Mouse (Mus musculus) stomach, embryonic 14.5 days (tissue): ENCODE results near the gene Agpat1. TPM values are rescaled to one million over a fixed set of nuclear protein-coding genes. Genes with fewer than 3 reads are reported as not detected.

Source experiments
- ATAC-seq: fragments of 200-750 bp; cut with Nextera tagmentation; 2 replicates; pipeline ENCODE4 v1.8.0; 2017; ENCODE audit warnings: low read depth, moderate TSS enrichment; ENCODE audit not compliant: insufficient number of reproducible peaks, insufficient read depth, low FRiP score
- H3K27ac ChIP-seq: fragments of 300-500 bp; sonication (generic); 2 replicates; pipeline ENCODE4 v1.5.1; 2014; ENCODE audit warnings: mild to moderate bottlenecking, low read length, moderate library complexity, mixed read lengths
- H3K27me3 ChIP-seq: fragments of 300-500 bp; sonication (generic); 2 replicates; pipeline ENCODE4 v1.6.1; 2014; ENCODE audit warnings: low read length, control low read depth, mixed read lengths; ENCODE audit not compliant: control insufficient read depth, insufficient read depth
- H3K36me3 ChIP-seq: fragments of 300-500 bp; sonication (generic); 2 replicates; pipeline ENCODE4 v1.6.1; 2014; ENCODE audit warnings: mild to moderate bottlenecking, control low read depth, low read length, moderate library complexity, mixed read lengths; ENCODE audit not compliant: control insufficient read depth, insufficient read depth
- H3K4me1 ChIP-seq: fragments of 300-500 bp; sonication (generic); 2 replicates; pipeline ENCODE4 v1.6.1; 2014; ENCODE audit warnings: low read length, control low read depth, mixed read lengths; ENCODE audit not compliant: control insufficient read depth, insufficient read depth
- H3K4me2 ChIP-seq: fragments of 300-500 bp; sonication (generic); replicated peaks from 2 replicates; pipeline ENCODE4 v1.6.1; 2014; ENCODE audit warnings: low read depth, low read length, control low read depth
- H3K4me3 ChIP-seq: fragments of 300-500 bp; sonication (generic); 2 replicates; pipeline ENCODE4 v1.5.1; 2014; ENCODE audit warnings: low read depth, low read length, control low read depth
- H3K9ac ChIP-seq: fragments of 300-500 bp; sonication (generic); replicated peaks from 2 replicates; pipeline ENCODE4 v1.6.1; 2014; ENCODE audit warnings: low read depth, mild to moderate bottlenecking, control low read depth, low read length, moderate library complexity, mixed read lengths
- H3K9me3 ChIP-seq: fragments of 300-500 bp; sonication (generic); 2 replicates; pipeline ENCODE4 v1.6.1; 2016; ENCODE audit warnings: low read depth, low read length, control low read depth; ENCODE audit not compliant: control insufficient read depth
- WGBS: fragments of 180-500 bp; shearing (Covaris S2); extraction: QIAGEN DNeasy Blood & Tissue Kit; methylation state at CpG from one replicate; pipeline ENCODE4 v1.1.7; 2014; 5-methylcytosine and 5-hydroxymethylcytosine counted together
- polyA plus RNA-seq: library from polyadenylated mRNA; unstranded; fragments of >200 nt; fragmentation: Nextera tagmentation; extraction: Ambion mirVana; gene quantifications from 2 replicates; pipeline ENCODE4 v1.2.1, GENCODE M21; 2014

The Agpat1 gene
- polyA plus RNA-seq, 1 experiment from 2014 or later, result 53.1 TPM

DNA sequence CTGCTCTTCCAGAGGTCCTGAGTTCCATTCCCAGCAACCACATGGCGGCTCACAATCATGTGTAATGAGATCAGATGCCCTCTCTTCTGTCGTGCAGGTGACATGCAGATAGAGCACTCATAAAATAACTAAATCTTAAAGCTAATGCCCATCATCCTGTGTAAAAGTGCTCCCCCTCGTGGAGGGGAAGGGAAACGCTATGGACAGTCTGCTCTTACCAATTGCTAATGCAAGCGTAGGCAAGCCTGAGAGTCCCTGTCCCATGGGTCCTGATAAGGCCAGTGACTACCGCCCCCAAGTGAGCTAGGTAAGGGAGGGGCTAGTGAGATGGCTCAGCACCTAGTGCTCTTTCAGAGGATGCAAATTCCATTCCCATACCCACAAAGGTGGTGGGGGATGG is 14.9 kb downstream of the Agpat1 start:
- Histone ChIP-seq H3K4me2 (no peak overlapping the region), H3K36me3 (peaks cover 41% of the 10 kb centered on the region), H3K9ac (no peak overlapping the region), H3K9me3 (no peaks in the 10 kb centered on the region), H3K27me3 (no peaks in the 10 kb centered on the region), H3K4me3 (no peak overlapping the region), H3K4me1 (no peaks in the 10 kb centered on the region), H3K27ac (no peak overlapping the region)
- ATAC-seq, result no peak
- whole genome bisulfite sequencing, result 21% methylated on average over 6 of the region's 6 CpGs

DNA sequence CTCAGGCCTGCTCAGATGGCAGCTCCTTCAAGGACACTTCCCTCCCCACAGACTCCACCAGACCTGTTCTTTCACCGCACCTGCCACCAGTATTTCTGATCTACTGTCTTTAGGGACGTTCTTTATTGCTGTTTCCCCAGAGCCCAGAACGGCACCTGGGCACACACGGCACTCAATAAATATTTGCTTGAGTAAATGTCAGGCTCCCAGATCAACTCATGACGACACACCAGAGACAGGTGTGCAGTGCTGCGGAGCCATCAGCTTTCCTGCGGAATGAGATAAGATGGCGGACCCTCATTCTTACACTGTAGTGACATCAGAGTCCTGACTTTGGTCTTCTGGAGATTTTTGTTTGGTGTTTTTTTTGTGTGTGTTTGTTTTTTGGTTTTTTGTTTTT is 16.9 kb downstream of the Agpat1 start:
- Histone ChIP-seq H3K9me3 (no peaks in the 10 kb centered on the region), H3K4me1 (peaks cover under 1% of the 10 kb centered on the region; the same call in 1 of the 2 replicates), H3K4me2 (no peak overlapping the region), H3K4me3 (no peak overlapping the region), H3K27ac (no peak overlapping the region), H3K36me3 (peaks cover 35% of the 10 kb centered on the region), H3K9ac (no peak overlapping the region), H3K27me3 (no peaks in the 10 kb centered on the region)
- ATAC-seq, result no peak
- WGBS, result 70% methylated on average over 8 of the region's 8 CpGs

DNA sequence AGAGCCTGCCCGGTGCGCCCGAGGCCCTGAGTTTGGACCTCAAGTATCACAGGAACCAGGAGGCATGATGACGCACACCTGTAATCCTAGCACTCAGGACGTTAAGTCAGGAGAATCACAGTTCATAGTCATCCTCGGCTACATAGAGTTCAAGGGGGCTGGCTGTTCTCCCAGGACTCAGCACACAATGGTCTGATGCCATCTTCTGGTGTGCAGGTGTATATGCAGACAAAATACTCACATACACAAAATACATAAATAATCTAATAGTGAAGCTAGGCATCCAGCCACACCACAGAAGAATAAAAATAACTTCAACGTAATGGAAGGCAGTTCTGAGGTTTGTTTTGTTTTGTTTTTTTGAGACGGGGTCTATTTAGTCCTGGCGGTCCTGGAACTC is 19.1 kb downstream of the Agpat1 start:
- Histone ChIP-seq H3K36me3 (peaks cover 21% of the 10 kb centered on the region; the same call in 1 of the 2 replicates), H3K27ac (no peak overlapping the region), H3K9ac (no peak overlapping the region), H3K4me1 (peaks cover 7% of the 10 kb centered on the region; the same call in 1 of the 2 replicates), H3K4me3 (no peak overlapping the region), H3K9me3 (no peaks in the 10 kb centered on the region), H3K4me2 (no peak overlapping the region), H3K27me3 (no peaks in the 10 kb centered on the region)
- no peak for ATAC-seq
- WGBS, result 86% methylated on average over 9 of the region's 9 CpGs

DNA sequence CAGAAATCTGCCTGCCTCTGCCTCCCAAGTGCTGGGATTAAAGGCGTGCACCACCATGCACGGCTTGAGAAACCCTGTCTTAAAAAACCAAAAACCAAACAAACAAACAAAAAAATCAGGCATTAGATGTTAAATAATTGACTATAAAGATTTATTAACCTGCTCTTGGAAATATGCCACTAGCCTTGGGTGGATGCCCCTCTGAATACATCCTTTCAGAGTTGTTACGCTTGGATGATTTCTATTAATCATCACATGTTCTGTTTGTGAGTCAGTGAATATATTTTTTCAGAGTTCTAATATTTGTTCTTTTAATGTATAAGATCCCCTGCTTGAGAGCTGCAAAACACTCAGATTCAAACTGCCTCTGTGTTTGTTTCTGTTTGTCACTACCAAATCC is 20.9 kb downstream of the Agpat1 start:
- H3K9ac ChIP-seq, result no peak overlapping the region
- H3K4me2 ChIP-seq, result no peak overlapping the region
- no peak for ATAC-seq
- no peaks in the 10 kb centered on the region for H3K9me3 ChIP-seq
- no peak overlapping the region for H3K27ac ChIP-seq
- WGBS, result 95% methylated on average over 3 of the region's 3 CpGs
- H3K27me3 ChIP-seq, result peaks cover 4% of the 10 kb centered on the region; the same call in 1 of the 2 replicates
- H3K4me1 ChIP-seq, result peaks cover 24% of the 10 kb centered on the region
- no peak overlapping the region for H3K4me3 ChIP-seq
- H3K36me3 ChIP-seq, result peaks cover 17% of the 10 kb centered on the region; the same call in 1 of the 2 replicates

DNA sequence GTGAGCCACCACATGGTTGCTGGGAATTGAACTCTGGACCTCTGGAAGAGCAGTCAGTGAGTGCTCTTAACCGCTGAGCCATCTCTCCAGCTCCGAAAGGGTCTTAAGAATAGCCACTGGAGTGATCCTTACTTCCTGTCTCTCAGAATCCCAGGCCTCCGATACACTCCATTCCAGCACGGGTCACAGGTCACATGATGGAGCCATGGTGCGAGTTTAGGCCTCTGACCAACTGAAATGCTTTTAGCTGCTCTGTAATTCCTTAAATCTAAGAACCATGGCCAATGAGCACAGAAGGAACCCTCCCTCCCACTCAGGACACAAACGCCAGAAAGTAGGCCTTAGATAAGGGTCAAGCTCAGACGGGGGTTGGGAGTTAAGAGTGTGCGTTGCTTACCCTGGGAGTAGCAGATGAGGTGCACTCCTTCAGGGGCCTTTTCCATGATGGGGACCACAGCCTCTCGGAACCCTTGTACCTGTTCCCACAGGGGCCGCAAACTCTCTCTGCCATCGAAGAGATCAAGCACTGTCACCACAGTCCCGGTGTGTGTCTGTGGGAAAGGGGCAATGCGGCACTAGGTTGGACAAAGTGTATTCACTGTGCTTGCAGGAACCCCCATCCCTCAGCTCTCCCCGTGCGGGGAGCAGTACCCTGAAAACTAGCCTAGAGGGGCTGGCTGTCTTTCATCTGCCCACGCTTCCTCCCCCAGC is 22.2 kb downstream of the Agpat1 start:
- no peak for ATAC-seq
- 50% methylated on average over 16 of the region's 16 CpGs for WGBS
- Histone ChIP-seq H3K4me2 (peak overlapping the region; percentile 56), H3K36me3 (peaks cover 15% of the 10 kb centered on the region; the same call in 1 of the 2 replicates), H3K9ac (peak overlapping the region; percentile 50; the same call in 1 of the 2 replicates), H3K4me1 (peaks cover 34% of the 10 kb centered on the region), H3K27me3 (peaks cover 15% of the 10 kb centered on the region), H3K4me3 (peak overlapping the region; percentile 69), H3K9me3 (no peaks in the 10 kb centered on the region), H3K27ac (peak overlapping the region; percentile 97; the same call in 1 of the 2 replicates)

DNA sequence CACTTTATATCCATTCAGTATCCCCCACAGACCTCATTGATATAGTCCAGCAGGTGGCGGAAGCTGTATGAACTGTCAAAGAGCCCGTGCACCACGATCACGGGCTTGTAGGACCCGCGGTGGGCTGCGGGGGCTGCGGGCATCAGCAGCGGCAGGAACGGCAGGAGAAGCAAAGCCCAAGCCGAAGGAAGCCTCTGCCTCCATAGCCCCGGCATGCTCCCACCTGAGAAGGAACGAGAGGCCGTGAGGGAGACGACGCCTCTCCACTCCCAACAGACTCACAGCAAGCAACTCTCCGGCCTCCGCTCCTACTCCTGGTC is 22.7 kb downstream of the Agpat1 start:
- H3K9me3 ChIP-seq, result no peaks in the 10 kb centered on the region
- peak overlapping the region; percentile 56 for H3K4me2 ChIP-seq
- peak overlapping the region; percentile 69 for H3K4me3 ChIP-seq
- no peak for ATAC-seq
- 1% methylated on average over 18 of the region's 18 CpGs for WGBS
- H3K9ac ChIP-seq, result peak overlapping the region; percentile 50; the same call in 1 of the 2 replicates
- peaks cover 20% of the 10 kb centered on the region for H3K27me3 ChIP-seq
- peaks cover 39% of the 10 kb centered on the region for H3K4me1 ChIP-seq
- H3K36me3 ChIP-seq, result peaks cover 15% of the 10 kb centered on the region; the same call in 1 of the 2 replicates
- peak overlapping the region; percentile 97 for H3K27ac ChIP-seq

DNA sequence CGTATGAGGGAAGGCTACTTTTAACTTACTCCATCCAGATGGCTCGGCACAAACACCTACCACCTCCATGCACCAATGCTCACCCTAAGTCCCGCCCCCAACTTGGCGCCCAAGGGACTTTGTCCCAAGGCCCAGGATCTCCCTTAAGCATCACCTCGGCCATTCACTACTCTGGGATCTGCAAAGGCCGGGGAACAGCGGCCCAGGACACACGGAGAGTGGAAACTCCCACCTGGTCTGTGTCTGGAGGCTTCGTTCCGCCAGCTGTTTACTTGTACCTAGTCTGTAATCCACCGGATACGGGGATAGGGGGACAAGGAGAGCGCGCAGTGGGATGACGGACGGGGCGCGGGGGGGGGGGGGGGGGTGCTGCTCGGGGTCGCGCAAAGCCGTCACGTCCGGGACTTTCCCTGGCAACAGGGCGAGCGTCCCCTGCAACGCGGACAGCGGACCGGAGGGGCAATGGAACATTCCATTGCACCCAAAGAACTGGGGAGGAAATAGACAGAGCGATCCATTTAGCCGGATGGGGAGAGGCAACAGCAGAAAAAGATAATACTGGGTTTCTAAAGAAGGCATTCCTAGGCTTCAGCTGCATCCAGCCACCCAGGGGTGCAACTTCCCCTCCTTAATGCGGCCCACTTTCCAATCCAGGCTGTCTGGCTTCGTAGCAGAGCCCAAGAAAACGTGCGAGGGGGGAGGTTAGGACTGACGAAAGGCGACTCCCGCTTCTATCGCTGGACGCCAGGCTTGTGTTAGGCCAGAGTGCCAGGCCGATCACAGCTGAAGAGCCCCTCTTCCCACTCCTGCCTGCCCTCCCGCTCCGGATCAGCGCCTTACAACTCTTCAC is 23.3 kb downstream of the Agpat1 start:
- under 1% methylated on average over 41 of the region's 45 CpGs for WGBS
- Histone ChIP-seq H3K4me2 (peak overlapping the region; percentile 56), H3K9me3 (no peaks in the 10 kb centered on the region), H3K4me1 (peaks cover 42% of the 10 kb centered on the region), H3K36me3 (peaks cover 10% of the 10 kb centered on the region; the same call in 1 of the 2 replicates), H3K27ac (peak overlapping the region; percentile 97), H3K27me3 (peaks cover 22% of the 10 kb centered on the region), H3K9ac (peak overlapping the region; percentile 72), H3K4me3 (peak overlapping the region; percentile 69)
- peak; percentile 85 for ATAC-seq

- WGBS, result 3% methylated on average over 29 of the region's 29 CpGs
- H3K36me3 ChIP-seq, result peaks cover 2% of the 10 kb centered on the region; the same call in 1 of the 2 replicates
- ATAC-seq, result 0 out of 2 replicates have a peak, but pooled peaks have one; percentile 11
- peak within 1 kb of the TSS; percentile 69 for H3K4me3 ChIP-seq
- peaks cover 22% of the 10 kb centered on the region for H3K27me3 ChIP-seq
- H3K4me2 ChIP-seq, result peak within 1 kb of the TSS; percentile 56
- no peaks in the 10 kb centered on the region for H3K9me3 ChIP-seq
- H3K27ac ChIP-seq, result peak within 1 kb of the TSS; percentile 97
- peaks cover 42% of the 10 kb centered on the region for H3K4me1 ChIP-seq
- peak within 1 kb of the TSS; percentile 72 for H3K9ac ChIP-seq
Observed at GRCm38 (mm10) chr17:34627943-34628643, 24.0 kb downstream of the Agpat1 start, which contains the start of gene Ppt2. TSS of gene Ppt2 (minus strand) at chr17:34628510.
